Mouse (Mus musculus): Measurements from ENCODE around the gene St6galnac3. TPM values are rescaled to one million over a fixed set of nuclear protein-coding genes. Genes with fewer than 3 reads are reported as not detected.

The St6galnac3 gene
- polyA plus RNA-seq, 1 experiment, result not detected

DNA sequence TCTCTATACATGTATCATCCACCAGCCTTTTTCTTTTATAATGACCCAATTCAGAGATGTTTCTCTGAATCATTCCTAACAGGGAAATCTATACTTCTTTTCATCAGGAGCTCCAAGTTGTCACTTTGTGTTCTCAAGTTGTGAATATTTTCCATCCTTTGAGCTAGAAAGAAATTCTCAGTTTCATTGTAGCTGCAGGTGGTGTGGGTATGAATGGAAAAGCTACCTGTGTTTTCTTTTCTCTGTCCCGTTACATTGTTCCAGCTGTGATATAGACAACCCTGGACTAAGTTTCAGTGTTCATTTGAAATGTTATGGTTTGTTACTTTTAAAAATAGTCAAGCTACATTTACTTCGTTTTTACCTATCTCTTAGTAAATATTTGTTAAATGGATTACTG is 534.2 kb downstream of the St6galnac3 start:
- no peak for TF ChIP-seq MYOD1 (IDR thresholded peaks at IDR 0.05; ENCODE audit: control insufficient read depth, insufficient read length, low read depth)
- no peak for TF ChIP-seq CTCF (IDR thresholded peaks at IDR 0.05; ENCODE audit: control insufficient read depth, insufficient read depth, insufficient read length)
- no peak for TF ChIP-seq FOSL1 (IDR thresholded peaks at IDR 0.05; ENCODE audit: insufficient read depth, low read length, poor library complexity, severe bottlenecking)
- TF ChIP-seq USF1 (IDR thresholded peaks at IDR 0.05; ENCODE audit: low read depth), result no peak
- TF ChIP-seq MYOG (IDR thresholded peaks at IDR 0.05; ENCODE audit: control insufficient read depth, extremely low read depth, insufficient read length), result no peak
- TF ChIP-seq MAX (IDR thresholded peaks at IDR 0.05), result no peak
- no peak for TF ChIP-seq CEBPB (IDR thresholded peaks at IDR 0.05; ENCODE audit: low read depth)
- no peaks in the 10 kb centered on the region for H3K36me3 ChIP-seq (ENCODE audit: control insufficient read depth, insufficient read depth)
- H3K79me3 ChIP-seq (ENCODE audit: low read depth), result no peaks in the 10 kb centered on the region
- H3K79me2 ChIP-seq (ENCODE audit: control insufficient read depth, insufficient read depth), result no peaks in the 10 kb centered on the region
- no peak overlapping the region for H3K4me3 ChIP-seq (ENCODE audit: insufficient read depth, poor library complexity, severe bottlenecking)
- no peak overlapping the region for H3ac ChIP-seq (ENCODE audit: control insufficient read depth, insufficient read length, low read depth)
- H3K27me3 ChIP-seq (ENCODE audit: control insufficient read depth, insufficient read depth, insufficient read length), result no peaks in the 10 kb centered on the region

DNA sequence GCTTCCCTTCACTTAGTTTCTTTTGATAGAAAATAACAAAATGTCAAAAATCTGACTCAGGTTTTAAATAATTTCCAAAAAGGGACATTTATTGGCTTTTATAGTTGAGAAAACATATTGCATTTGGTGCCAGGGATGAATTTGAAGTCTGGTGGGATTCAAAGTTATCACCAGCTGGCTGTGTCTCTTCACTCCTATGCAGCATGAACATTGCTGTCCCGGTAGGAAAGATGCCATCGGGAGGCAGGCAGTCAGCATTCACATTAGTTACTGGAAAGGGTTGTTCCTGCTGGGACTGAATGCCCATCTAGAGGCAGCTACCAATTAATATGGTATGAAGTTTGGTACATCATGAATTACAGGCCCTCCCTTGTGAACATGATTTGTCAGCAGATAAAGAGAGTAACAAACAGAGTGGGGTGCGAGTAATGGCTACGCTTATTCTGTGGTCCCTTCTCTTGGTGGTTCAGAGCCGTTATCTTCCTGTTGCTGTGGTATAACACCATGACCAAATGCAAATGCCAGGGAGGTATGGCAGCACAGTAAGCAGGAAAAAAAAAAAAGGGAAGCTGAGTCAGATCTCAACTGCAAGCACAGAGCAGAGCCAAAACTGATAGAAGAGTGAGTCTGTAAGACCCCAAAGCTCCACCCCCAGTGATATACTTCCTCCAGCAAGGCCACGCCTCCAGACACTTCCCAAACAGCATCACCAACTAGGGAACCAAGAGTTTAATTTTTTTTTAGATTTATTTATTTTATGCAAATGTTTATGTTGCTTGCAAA is 535.1 kb downstream of the St6galnac3 start:
- no peak for TF ChIP-seq USF1 (IDR thresholded peaks at IDR 0.05; ENCODE audit: low read depth)
- no peak for TF ChIP-seq CEBPB (IDR thresholded peaks at IDR 0.05; ENCODE audit: low read depth)
- no peak for TF ChIP-seq MYOD1 (IDR thresholded peaks at IDR 0.05; ENCODE audit: control insufficient read depth, insufficient read length, low read depth)
- TF ChIP-seq FOSL1 (IDR thresholded peaks at IDR 0.05; ENCODE audit: insufficient read depth, low read length, poor library complexity, severe bottlenecking), result no peak
- no peak for TF ChIP-seq CTCF (IDR thresholded peaks at IDR 0.05; ENCODE audit: control insufficient read depth, insufficient read depth, insufficient read length)
- no peak for TF ChIP-seq MYOG (IDR thresholded peaks at IDR 0.05; ENCODE audit: control insufficient read depth, extremely low read depth, insufficient read length)
- TF ChIP-seq MAX (IDR thresholded peaks at IDR 0.05), result no peak
- Histone ChIP-seq H3K79me3 (ENCODE audit: low read depth) (no peaks in the 10 kb centered on the region), H3ac (ENCODE audit: control insufficient read depth, insufficient read length, low read depth) (no peak overlapping the region), H3K79me2 (ENCODE audit: control insufficient read depth, insufficient read depth) (no peaks in the 10 kb centered on the region), H3K4me3 (ENCODE audit: insufficient read depth, poor library complexity, severe bottlenecking) (no peak overlapping the region), H3K36me3 (ENCODE audit: control insufficient read depth, insufficient read depth) (no peaks in the 10 kb centered on the region), H3K27me3 (ENCODE audit: control insufficient read depth, insufficient read depth, insufficient read length) (no peaks in the 10 kb centered on the region)

DNA sequence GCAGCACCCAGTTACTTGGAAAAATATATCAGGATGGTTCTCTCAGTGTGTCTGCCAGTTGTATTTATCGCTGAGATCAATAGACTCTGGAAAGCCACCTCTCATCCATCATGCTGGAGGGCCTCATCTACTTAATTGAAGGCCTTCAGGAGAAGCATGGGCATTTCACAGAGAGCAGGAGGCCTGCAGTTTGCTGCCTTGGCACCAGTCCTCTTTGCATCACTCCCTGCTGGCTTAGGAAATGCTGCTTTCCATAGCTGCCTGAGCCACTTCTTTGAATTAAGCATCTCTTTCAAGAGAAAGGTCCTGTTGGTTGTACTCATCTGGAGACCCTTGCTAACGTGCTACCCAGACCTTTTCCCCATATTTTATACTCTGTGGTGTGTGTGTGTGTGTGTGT is 536.8 kb downstream of the St6galnac3 start:
- TF ChIP-seq CTCF (IDR thresholded peaks at IDR 0.05; ENCODE audit: control insufficient read depth, insufficient read depth, insufficient read length) (no peak), MAX (IDR thresholded peaks at IDR 0.05) (no peak), MYOG (IDR thresholded peaks at IDR 0.05; ENCODE audit: control insufficient read depth, extremely low read depth, insufficient read length) (no peak), MYOD1 (IDR thresholded peaks at IDR 0.05; ENCODE audit: control insufficient read depth, insufficient read length, low read depth) (no peak), FOSL1 (IDR thresholded peaks at IDR 0.05; ENCODE audit: insufficient read depth, low read length, poor library complexity, severe bottlenecking) (no peak), USF1 (IDR thresholded peaks at IDR 0.05; ENCODE audit: low read depth) (no peak), CEBPB (IDR thresholded peaks at IDR 0.05; ENCODE audit: low read depth) (no peak)
- no peaks in the 10 kb centered on the region for H3K79me3 ChIP-seq (ENCODE audit: low read depth)
- no peak overlapping the region for H3ac ChIP-seq (ENCODE audit: control insufficient read depth, insufficient read length, low read depth)
- no peaks in the 10 kb centered on the region for H3K27me3 ChIP-seq (ENCODE audit: control insufficient read depth, insufficient read depth, insufficient read length)
- no peaks in the 10 kb centered on the region for H3K79me2 ChIP-seq (ENCODE audit: control insufficient read depth, insufficient read depth)
- no peak overlapping the region for H3K4me3 ChIP-seq (ENCODE audit: insufficient read depth, poor library complexity, severe bottlenecking)
- H3K36me3 ChIP-seq (ENCODE audit: control insufficient read depth, insufficient read depth), result no peaks in the 10 kb centered on the region

DNA sequence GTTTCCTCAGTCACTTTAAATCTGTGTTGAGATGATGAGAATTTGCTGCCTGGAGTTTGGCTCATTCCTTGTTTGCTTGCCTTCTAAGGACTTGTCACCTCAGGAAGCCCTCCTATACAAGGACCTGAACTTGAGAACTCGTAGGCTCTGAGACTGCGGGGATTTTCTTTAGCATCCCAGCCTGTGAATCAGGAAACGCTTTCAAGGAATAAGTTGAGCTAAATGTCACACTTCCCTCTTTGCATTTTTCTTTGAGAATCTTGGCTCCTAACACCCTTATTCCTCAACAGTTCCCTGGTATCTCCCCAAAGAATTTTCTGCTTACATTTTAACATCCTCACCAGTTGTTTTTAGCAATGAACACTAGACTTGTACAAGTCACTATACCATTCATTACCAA is 539.9 kb downstream of the St6galnac3 start:
- Histone ChIP-seq H3ac (ENCODE audit: control insufficient read depth, insufficient read length, low read depth) (no peak overlapping the region), H3K4me3 (ENCODE audit: insufficient read depth, poor library complexity, severe bottlenecking) (no peak overlapping the region), H3K27me3 (ENCODE audit: control insufficient read depth, insufficient read depth, insufficient read length) (no peaks in the 10 kb centered on the region), H3K36me3 (ENCODE audit: control insufficient read depth, insufficient read depth) (no peaks in the 10 kb centered on the region), H3K79me3 (ENCODE audit: low read depth) (no peaks in the 10 kb centered on the region), H3K79me2 (ENCODE audit: control insufficient read depth, insufficient read depth) (no peaks in the 10 kb centered on the region)
- no peak for TF ChIP-seq CTCF (IDR thresholded peaks at IDR 0.05; ENCODE audit: control insufficient read depth, insufficient read depth, insufficient read length)
- no peak for TF ChIP-seq USF1 (IDR thresholded peaks at IDR 0.05; ENCODE audit: low read depth)
- no peak for TF ChIP-seq FOSL1 (IDR thresholded peaks at IDR 0.05; ENCODE audit: insufficient read depth, low read length, poor library complexity, severe bottlenecking)
- no peak for TF ChIP-seq CEBPB (IDR thresholded peaks at IDR 0.05; ENCODE audit: low read depth)

DNA sequence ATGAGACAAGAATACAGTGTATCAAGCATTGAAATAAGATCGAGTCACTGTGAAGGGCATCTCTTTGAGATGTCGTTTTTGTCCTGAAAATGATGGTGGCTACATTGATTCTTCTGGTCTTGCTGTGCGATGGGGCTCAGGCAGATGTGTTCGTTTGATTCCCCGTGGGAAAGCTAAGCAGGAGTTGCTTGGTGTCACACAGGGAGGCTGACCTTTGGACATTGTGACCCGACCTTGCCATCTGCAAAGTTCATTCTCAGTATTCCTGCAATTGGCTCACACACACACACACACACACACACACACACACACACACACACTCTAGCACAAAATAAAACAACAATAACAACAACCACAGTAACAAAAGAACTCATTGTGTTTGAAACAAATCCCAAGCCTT is 543.7 kb downstream of the St6galnac3 start:
- Histone ChIP-seq H3K4me3 (ENCODE audit: insufficient read depth, poor library complexity, severe bottlenecking) (no peak overlapping the region), H3K79me3 (ENCODE audit: low read depth) (no peaks in the 10 kb centered on the region), H3K27me3 (ENCODE audit: control insufficient read depth, insufficient read depth, insufficient read length) (no peaks in the 10 kb centered on the region), H3K36me3 (ENCODE audit: control insufficient read depth, insufficient read depth) (no peaks in the 10 kb centered on the region), H3K79me2 (ENCODE audit: control insufficient read depth, insufficient read depth) (no peaks in the 10 kb centered on the region), H3ac (ENCODE audit: control insufficient read depth, insufficient read length, low read depth) (no peak overlapping the region)
- TF ChIP-seq MYOG (IDR thresholded peaks at IDR 0.05; ENCODE audit: control insufficient read depth, extremely low read depth, insufficient read length) (no peak), CTCF (IDR thresholded peaks at IDR 0.05; ENCODE audit: control insufficient read depth, insufficient read depth, insufficient read length) (no peak), FOSL1 (IDR thresholded peaks at IDR 0.05; ENCODE audit: insufficient read depth, low read length, poor library complexity, severe bottlenecking) (no peak), MYOD1 (IDR thresholded peaks at IDR 0.05; ENCODE audit: control insufficient read depth, insufficient read length, low read depth) (no peak), CEBPB (IDR thresholded peaks at IDR 0.05; ENCODE audit: low read depth) (no peak), MAX (IDR thresholded peaks at IDR 0.05) (no peak), USF1 (IDR thresholded peaks at IDR 0.05; ENCODE audit: low read depth) (no peak)
